Mouse (Mus musculus): ENCODE data around the gene Gzme. TPM values are rescaled to one million over a fixed set of nuclear protein-coding genes. Genes with fewer than 3 reads are reported as not detected.
"Not testable (repeated sequence)": the region's sequence is repeated elsewhere in the genome, so short reads cannot be mapped to it uniquely, and the experiment has no call there.

The Gzme gene
- polyA plus RNA-seq (2015; fragmentation: Nextera tagmentation; extraction: Ambion mirVana), result not detected in 2 replicates

DNA sequence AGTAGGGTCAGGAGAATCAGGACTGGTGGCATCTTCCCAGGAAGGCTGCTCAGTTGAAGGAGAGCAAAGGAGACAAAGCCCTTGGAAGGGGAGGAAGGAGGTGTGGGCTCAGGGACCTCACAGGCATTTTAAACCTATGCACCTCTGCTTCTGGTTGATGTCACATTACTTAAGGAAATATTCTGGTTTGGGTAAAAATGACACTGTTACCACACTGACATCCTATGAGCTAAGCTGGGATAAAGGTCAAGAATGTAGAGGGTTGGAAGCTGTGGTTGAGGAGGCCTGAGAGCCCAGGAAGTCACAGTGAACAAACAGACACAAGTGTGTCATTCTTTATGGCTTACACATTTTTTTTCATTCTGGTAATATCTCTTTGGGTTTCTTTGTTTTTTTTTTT, at the start of gene Gzme:
Gzme (minus strand) TSS at position 101 of the 400 bp plus-strand sequence.
- Histone ChIP-seq H3K27ac (replicated peaks) (no peak within 1 kb of the TSS), H3K4me2 (replicated peaks) (no peak within 1 kb of the TSS), H3K9ac (replicated peaks) (no peak within 1 kb of the TSS), H3K4me1 (no peaks in the 10 kb centered on the region), H3K36me3 (no peaks in the 10 kb centered on the region), H3K27me3 (no peaks in the 10 kb centered on the region), H3K9me3 (no peaks in the 10 kb centered on the region), H3K4me3 (no peak within 1 kb of the TSS)
- ATAC-seq (replicated peaks), result no peak

DNA sequence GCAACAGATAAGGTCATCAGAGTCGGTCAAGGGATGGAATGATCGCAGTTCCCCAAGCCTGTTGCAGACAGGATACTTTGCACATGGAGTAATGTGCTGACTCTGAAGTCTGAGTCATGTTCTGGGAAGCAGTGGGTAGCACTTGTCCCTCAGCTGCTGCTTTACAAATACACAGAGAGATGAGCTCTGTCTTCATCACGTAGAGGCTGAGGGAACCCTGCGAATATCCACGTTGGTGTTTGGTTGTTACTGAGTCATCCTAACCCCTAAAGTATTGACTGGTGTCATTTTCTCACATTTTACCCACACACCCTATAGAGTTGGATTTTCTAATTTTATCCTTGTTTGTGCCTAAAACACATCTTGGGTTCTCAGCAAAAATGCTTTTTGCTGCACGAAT, 47.6 kb upstream of the Gzme start:
- H3K27ac ChIP-seq (replicated peaks), result no peak overlapping the region

DNA sequence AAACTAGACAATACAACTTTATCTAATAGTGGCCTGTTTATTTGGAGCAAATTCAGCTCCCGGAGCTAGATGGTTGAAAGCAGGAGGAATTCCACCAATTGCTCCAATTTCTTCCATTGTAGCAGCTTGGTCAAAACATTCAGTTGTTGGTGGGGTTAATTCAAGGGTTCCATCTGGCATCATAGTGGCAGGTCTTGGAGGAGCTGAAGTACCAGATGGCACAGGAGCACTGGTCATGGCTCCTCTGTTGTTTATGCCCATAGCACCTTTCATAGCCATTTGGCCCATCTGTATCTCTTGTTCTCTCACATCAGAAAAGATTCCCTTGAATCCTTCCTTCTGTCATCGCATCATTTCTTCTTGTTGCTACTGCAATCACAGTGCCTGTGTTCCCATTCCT, 41.7 kb upstream of the Gzme start:
- WGBS, result 77% methylated on average over 2 of the region's 2 CpGs
- Histone ChIP-seq H3K27ac (replicated peaks) (no peak overlapping the region), H3K36me3 (no peaks in the 10 kb centered on the region), H3K9ac (replicated peaks) (no peak overlapping the region), H3K4me1 (no peaks in the 10 kb centered on the region), H3K4me3 (no peak overlapping the region), H3K4me2 (replicated peaks) (no peak overlapping the region), H3K27me3 (no peaks in the 10 kb centered on the region), H3K9me3 (no peaks in the 10 kb centered on the region)
- ATAC-seq (replicated peaks), result no peak

More for the DNA sequence above, 47.6 kb upstream of the Gzme start:
- H3K9ac ChIP-seq (replicated peaks), result no peak overlapping the region
- no peak for ATAC-seq (replicated peaks)
- WGBS, result 90% methylated on average over 6 of the region's 6 CpGs
- no peaks in the 10 kb centered on the region for H3K9me3 ChIP-seq
- H3K4me1 ChIP-seq, result no peaks in the 10 kb centered on the region
- no peak overlapping the region for H3K4me3 ChIP-seq
- H3K36me3 ChIP-seq, result no peaks in the 10 kb centered on the region
- H3K27me3 ChIP-seq, result no peaks in the 10 kb centered on the region
- H3K4me2 ChIP-seq (replicated peaks), result no peak overlapping the region

DNA sequence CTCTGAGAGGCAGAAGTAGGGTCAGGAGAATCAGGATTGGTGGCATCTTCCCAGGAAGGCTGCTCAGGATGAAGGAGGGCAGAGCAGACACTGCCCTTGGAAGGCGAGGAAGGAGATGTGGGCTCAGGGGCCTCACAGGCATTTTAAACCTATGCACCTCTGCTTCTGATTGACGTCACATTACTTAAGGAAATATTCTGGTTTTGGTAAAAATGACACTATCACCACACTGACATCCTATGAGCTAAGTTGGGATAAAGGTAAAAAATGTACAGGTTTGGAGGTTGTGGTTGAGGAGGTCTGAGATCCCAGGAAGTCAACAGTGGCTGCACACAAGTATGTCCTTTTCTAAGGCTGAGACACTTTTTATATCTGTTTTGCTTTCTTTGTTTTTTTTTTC, 39.1 kb upstream of the Gzme start, which contains the start of gene Gzmg:
Gzmg (minus strand) TSS at position 101 of the 400 bp plus-strand sequence.
- not testable (repeated sequence) for H3K9ac ChIP-seq (replicated peaks); H3K36me3 ChIP-seq; H3K4me2 ChIP-seq (replicated peaks); H3K9me3 ChIP-seq; ATAC-seq (replicated peaks); H3K27ac ChIP-seq (replicated peaks); H3K4me1 ChIP-seq; H3K27me3 ChIP-seq; H3K4me3 ChIP-seq
- 90% methylated on average over 2 of the region's 2 CpGs for WGBS

DNA sequence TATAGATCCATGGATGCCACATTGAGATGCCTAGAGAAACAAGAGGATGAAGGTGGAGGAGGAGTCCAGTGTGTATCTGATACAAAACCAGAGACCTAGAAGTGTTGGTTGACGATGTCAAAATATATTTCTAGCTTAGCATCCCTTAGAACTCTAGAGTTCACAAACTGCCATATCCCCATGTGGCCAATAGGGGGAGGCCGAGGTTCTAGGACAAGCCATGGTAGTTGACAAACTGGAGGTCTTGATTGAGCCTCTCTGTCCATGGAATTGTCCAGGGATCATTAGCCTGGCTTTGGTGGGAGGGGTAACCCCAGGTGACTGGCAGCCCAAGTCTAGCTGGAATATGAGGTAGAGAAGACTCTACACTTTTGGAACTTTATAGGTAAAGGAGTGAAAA, 34.9 kb upstream of the Gzme start:
- Histone ChIP-seq H3K27ac (replicated peaks) (no peak overlapping the region), H3K9me3 (no peaks in the 10 kb centered on the region), H3K4me3 (no peak overlapping the region), H3K4me1 (no peaks in the 10 kb centered on the region), H3K4me2 (replicated peaks) (no peak overlapping the region), H3K27me3 (no peaks in the 10 kb centered on the region), H3K36me3 (no peaks in the 10 kb centered on the region), H3K9ac (replicated peaks) (no peak overlapping the region)
- no peak for ATAC-seq (replicated peaks)
- 70% methylated on average over 2 of the region's 2 CpGs for WGBS

DNA sequence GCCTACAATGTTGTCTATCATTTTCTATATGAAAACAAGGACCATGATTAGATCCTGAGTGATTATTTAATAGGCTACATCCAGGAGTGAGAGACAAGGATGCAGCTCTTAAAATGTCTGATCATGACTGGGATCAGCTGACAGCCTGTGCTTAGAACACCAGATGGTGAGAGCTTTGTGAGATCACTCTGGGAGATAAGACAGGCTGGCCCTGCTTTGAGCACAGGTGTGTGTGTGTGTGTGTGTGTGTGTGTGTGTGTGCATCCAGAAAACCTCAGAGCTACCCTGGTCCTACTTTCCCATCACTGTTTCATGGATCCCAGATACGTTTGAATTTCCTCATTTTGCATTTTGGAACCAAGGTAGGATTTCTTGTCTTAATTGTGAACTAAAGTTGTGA, 13.2 kb upstream of the Gzme start:
- not testable (repeated sequence) for H3K4me1 ChIP-seq; ATAC-seq (replicated peaks); H3K9ac ChIP-seq (replicated peaks); H3K36me3 ChIP-seq; H3K27ac ChIP-seq (replicated peaks); H3K4me2 ChIP-seq (replicated peaks); H3K9me3 ChIP-seq; H3K4me3 ChIP-seq; H3K27me3 ChIP-seq
- 86% methylated on average over 1 of the region's 1 CpGs for WGBS

DNA sequence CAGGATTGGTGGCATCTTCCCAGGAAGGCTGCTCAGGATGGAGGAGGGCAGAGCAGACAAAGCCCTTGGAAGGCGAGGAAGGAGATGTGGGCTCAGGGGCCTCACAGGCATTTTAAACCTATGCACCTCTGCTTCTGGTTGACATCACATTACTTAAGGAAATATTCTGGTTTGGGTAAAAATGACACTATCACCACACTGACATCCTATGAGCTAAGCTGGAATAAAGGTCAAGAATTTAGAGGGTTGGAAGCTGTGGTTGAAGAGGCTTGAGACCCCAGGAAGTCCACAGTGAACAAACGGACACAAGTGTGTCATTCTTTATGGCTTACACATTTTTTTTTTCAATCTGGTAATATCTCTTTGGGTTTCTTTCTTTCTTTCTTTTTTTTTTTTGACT, 12.1 kb upstream of the Gzme start, which contains the start of gene Gzmd:
Gzmd (minus strand) TSS at position 101 of the 400 bp plus-strand sequence.
- WGBS, result 88% methylated on average over 2 of the region's 2 CpGs
- H3K9me3 ChIP-seq; H3K27me3 ChIP-seq; ATAC-seq (replicated peaks); H3K4me1 ChIP-seq; H3K4me2 ChIP-seq (replicated peaks); H3K27ac ChIP-seq (replicated peaks); H3K36me3 ChIP-seq; H3K9ac ChIP-seq (replicated peaks); H3K4me3 ChIP-seq: not testable (repeated sequence)

DNA sequence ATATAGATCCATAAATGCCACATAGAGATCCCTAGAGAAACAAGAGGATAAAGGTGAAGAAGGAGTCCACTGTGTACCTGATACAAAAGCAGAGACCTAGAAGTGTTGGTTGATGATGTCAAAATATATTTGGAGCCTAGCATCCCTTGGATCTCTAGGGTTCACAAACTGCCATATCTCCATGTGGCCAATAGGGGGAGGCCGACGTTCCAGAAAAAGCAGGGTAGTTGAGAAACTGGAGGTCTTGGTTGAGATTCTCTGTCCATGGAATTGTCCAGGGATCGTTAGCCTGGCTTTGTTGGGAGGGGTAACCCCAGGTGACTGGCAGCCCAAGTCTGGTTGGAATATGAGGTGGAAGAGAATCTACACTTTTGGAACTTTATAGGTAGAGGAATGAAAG, 7.9 kb upstream of the Gzme start:
- Histone ChIP-seq H3K9ac (replicated peaks) (no peak overlapping the region), H3K9me3 (no peaks in the 10 kb centered on the region), H3K27me3 (no peaks in the 10 kb centered on the region), H3K27ac (replicated peaks) (no peak overlapping the region), H3K36me3 (no peaks in the 10 kb centered on the region), H3K4me1 (no peaks in the 10 kb centered on the region), H3K4me2 (replicated peaks) (no peak overlapping the region), H3K4me3 (no peak overlapping the region)
- ATAC-seq (replicated peaks), result no peak
- 40% methylated on average over 3 of the region's 3 CpGs for WGBS

DNA sequence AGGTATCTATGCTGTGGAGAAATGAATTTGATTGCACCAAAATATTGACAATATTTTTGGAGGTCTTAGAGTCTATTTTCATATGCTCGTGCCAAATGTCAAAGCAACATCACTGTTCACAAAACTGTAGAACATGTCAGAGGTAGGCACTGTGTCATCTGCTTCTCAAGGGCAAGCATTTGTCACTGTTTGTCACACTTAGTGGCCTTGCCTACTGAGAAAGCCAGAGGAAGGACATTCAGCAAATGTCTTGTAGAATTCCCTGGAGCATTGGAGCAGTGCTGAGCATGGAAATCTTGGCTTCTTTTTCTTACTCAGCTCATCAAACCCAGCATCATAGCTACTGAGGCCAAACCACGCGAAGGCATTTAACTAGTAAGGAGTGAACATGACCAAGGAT, 3.1 kb upstream of the Gzme start:
- Histone ChIP-seq H3K4me1 (no peaks in the 10 kb centered on the region), H3K4me3 (no peak overlapping the region), H3K4me2 (replicated peaks) (no peak overlapping the region), H3K27ac (replicated peaks) (no peak overlapping the region), H3K27me3 (no peaks in the 10 kb centered on the region), H3K9ac (replicated peaks) (no peak overlapping the region), H3K36me3 (no peaks in the 10 kb centered on the region), H3K9me3 (no peaks in the 10 kb centered on the region)
- ATAC-seq (replicated peaks), result no peak
- WGBS, result 82% methylated on average over 3 of the region's 3 CpGs

DNA sequence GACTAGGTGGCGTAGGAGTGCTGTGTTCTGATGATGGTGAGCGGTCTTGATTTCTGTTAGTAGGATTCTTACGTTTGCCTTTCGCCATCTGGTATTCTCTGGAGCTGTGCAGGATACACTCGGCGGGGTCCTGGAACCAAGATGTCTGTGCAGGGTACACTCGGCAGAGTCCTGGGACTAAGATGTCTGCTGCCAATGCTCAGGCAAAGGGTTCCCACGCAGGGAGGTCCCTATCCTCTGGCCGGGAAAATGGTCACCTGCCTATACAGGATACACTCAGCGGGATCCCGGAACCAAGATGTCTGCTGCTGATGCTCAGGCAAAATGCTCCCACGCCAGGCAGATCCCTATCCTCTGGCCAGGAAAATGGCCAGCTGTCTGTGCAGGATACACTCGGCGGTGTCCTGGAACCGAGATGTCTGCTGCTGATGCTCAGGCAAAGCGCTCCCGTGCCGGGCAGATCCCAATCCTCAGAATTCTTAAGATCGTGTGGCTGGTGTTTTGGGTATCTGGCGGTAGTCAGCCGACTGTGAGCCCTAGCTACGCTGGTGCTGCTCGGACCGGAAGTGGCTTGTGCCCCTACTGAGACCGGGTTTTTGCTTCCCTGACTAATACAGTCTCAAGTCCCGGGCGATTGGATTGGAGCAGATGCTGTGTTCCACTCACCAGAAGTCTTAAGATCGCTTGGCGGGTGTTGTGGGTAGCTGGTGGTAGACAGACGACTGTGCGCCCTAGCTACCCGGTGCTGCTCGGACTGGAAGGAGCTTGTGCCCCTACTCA, 4.7 kb downstream of the Gzme start:
- not testable (repeated sequence) for H3K4me1 ChIP-seq; H3K36me3 ChIP-seq; ATAC-seq (replicated peaks); H3K27me3 ChIP-seq; H3K27ac ChIP-seq (replicated peaks); H3K9me3 ChIP-seq; H3K9ac ChIP-seq (replicated peaks); H3K4me3 ChIP-seq; H3K4me2 ChIP-seq (replicated peaks)
- 94% methylated on average over 33 of the region's 33 CpGs for WGBS

DNA sequence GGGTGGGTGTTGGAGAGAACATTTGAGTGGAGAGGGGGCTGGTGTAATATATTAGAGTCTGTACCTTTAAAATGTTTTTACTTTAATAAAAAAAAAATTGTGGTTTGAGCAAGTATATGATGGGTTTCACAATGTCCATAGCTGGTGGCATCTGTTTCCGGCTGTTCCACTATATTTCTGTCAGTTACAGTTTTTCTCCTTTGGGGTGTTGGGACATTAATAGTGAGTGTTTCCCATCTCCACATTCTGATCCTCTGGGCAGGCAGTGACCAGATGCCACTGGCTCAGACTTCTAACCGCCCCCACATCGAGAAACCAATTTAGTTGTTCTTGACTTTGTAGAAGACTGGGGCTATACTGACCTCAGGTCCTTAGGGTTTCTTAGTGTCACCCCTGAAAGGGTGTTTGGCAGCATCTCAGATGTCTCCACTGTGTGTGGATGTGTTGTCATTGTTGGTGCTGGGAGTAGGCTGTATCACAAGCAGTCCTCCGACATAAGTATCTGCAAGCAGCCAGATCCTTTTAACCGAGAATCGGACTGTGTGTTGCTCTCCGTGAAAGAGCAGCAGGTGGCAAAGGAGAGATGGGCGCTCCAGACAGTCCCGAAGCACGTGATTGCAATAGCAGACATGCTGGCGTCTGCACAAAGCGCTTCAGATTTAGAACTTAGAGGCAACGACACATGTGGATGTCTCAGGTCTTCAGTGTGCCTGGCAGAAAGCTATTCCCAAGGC, 14.8 kb downstream of the Gzme start:
- no peak overlapping the region for H3K27ac ChIP-seq (replicated peaks)
- no peaks in the 10 kb centered on the region for H3K9me3 ChIP-seq
- no peaks in the 10 kb centered on the region for H3K4me1 ChIP-seq
- H3K36me3 ChIP-seq, result no peaks in the 10 kb centered on the region
- H3K27me3 ChIP-seq, result no peaks in the 10 kb centered on the region
- H3K9ac ChIP-seq (replicated peaks), result no peak overlapping the region
- no peak overlapping the region for H3K4me3 ChIP-seq
- no peak for ATAC-seq (replicated peaks)
- no peak overlapping the region for H3K4me2 ChIP-seq (replicated peaks)
- WGBS, result 88% methylated on average over 13 of the region's 13 CpGs

DNA sequence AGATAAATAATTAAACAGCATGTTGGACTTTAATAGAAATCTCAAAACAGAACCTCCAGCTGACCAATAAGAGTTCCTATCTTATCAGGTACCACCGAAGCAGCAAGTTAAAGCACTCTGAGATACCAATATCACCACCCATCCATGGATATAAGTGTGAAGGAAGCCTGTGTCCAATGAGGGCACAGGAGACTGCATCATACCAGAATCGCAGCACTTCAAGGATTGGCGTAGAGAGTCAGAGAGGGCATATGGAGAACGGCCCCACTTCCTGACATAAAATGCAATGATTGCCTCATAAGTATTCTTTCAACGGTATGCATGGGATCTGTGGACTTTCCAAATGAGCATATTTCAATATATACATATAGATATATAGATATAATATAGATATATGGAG, 15.4 kb downstream of the Gzme start:
- Histone ChIP-seq H3K4me2 (replicated peaks) (no peak overlapping the region), H3K27ac (replicated peaks) (no peak overlapping the region), H3K9me3 (no peaks in the 10 kb centered on the region), H3K9ac (replicated peaks) (no peak overlapping the region), H3K4me3 (no peak overlapping the region), H3K36me3 (no peaks in the 10 kb centered on the region), H3K27me3 (no peaks in the 10 kb centered on the region), H3K4me1 (no peaks in the 10 kb centered on the region)
- 97% methylated on average over 5 of the region's 5 CpGs for WGBS
- no peak for ATAC-seq (replicated peaks)
